Mouse (Mus musculus) right cerebral cortex, postnatal 36 days (tissue): ENCODE data around the gene Hecw1.

ENCODE experiments used
- DNase-seq, 2 experiments: peaks; one replicate each; pipeline ENCODE4 v3.0.0; 2022; ENCODE audit warnings: low spot score in 2 of 2, mixed read lengths in 1 of 2

The Hecw1 gene

GRCm38 (mm10) chr13:14522906-14523269 is at the start of gene Hecw1:
Gene Hecw1, minus strand, starts transcription at chr13:14523228.
- DNase-seq: peak; percentile 65 to 77

GRCm38 (mm10) chr13:14561336-14561735 is 38.3 kb upstream of the Hecw1 start:
- no peak for DNase-seq

- no peak for DNase-seq
Measured at GRCm38 (mm10) chr13:14552628-14553027, 29.6 kb upstream of the Hecw1 start.

DNA sequence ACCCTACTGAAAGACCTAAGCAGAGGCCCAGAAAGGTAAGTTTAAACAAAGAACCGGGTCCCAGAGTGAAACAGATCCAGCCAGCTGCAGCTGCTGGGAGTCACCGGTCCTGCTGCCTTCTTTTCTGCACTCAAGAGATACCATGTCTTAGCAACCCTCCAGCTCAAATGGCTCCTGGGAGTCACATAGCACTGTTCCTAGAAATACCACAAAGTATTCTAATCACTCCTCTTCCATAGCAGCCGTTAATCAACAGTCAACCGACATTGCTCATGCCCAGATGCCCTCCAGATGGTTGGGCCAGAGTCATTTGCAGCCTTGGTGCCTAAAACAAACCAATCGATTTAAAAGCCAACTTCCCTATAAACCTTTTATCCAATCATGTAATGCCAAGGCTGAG is 19.8 kb upstream of the Hecw1 start:
- no peak for DNase-seq

GRCm38 (mm10) chr13:14522128-14522905 is 711 bp downstream of the Hecw1 start:
- DNase-seq: peak; percentile 51 to 53

DNA sequence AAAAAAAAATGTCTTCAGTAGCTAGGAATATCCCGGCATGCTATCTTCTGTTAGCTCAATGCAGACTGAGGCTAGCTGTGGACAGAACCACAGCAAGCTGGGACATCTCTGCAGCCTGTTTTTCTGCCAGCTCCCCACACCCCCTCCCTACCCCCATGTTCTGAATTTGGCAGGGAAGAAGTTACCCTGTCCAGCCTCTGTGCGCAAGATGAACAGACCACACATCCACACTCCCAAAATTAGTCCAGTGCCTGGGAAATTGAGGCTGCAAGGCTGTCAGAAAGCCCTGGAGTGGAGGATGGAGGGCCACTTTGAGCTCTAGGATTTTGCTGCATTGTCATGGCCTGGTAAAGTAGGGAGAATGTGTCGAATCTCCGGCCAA is 1.3 kb downstream of the Hecw1 start:
- peak; percentile 33 to 61 for DNase-seq

DNA sequence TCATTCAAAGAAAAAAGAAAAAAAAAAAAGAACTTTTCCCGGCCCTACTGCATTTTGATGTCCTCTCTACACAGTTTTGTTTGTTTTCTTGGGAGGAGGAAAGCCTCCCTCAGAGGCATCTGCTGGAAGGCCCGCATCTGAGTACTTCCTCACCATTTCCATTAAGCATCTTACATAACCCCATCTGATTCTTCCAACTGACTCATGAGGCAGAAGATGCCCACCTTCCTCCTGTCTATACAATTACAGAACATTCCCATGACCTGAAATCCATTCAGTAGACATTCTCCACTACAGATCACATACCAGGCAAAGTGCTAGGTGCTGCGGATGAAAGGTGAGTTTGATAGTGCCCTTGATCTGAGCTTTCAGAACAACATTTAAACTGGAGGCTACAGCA is 3.4 kb downstream of the Hecw1 start:
- DNase-seq: no peak

DNA sequence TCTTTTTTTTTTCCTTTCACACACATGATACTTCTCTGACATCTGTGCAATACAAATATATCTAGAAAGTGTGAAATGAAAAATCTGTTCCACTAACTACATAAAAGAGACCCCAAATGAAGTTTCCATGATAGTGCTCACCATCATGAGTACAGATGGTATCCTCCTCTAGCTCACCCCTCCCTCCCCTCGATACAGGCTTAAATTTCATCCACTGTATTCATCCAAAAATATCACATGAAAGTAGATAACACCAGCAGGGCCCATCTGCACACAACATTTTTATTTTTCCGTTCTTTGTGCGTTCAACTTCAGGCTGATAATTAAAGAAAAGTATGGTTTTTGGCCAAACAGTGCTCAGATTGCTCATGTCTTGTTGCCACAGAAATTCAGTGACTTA is 5.5 kb downstream of the Hecw1 start:
- no peak for DNase-seq

GRCm38 (mm10) chr13:14515106-14515505 is 7.9 kb downstream of the Hecw1 start:
- DNase-seq: no peak

GRCm38 (mm10) chr13:14513934-14514333 is 9.1 kb downstream of the Hecw1 start:
- no peak for DNase-seq

GRCm38 (mm10) chr13:14506765-14507164 is 16.3 kb downstream of the Hecw1 start:
- no peak for DNase-seq

- no peak for DNase-seq
Measured at GRCm38 (mm10) chr13:14500251-14500650, 22.8 kb downstream of the Hecw1 start.

- peak in 1 of 2 experiments; percentile 57 for DNase-seq
Measured at GRCm38 (mm10) chr13:14498780-14499179, 24.2 kb downstream of the Hecw1 start.

DNA sequence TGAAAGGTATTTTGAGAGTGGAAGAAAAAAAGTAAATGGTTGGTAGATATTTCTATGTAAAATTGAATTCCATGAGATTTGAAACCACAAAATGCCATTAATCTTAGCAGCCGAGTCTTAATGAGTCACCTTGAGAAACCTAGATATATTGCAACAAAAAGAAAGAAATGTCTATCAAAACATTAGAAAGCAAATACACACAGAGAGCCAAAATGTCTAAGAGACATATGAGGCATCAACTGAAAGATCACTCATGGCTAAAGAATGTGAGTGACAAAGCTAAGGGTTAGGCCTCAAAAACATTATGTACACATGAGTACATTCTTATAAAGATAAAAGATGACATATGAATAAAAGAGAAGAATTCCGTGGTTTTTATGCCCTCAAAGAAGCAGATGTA is 26.1 kb downstream of the Hecw1 start:
- no peak for DNase-seq

DNA sequence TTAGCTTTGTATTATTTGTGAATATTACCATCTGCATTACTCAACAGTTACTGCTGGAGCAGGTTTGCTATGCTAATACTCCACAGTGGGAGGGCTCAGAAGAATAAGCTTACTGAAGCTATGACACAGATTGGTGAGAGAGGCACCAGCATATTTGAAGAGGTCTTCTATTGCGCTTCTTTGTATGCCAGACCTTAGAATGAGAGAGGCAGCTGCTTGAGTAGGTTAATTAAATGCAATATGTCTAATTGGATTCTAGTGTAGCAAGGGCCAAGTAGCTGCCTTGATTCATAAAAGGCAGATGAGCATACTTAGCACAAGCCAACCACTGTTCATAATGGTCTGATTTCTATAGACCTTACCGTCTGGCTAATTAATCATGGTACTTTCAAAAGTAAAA is 35.2 kb downstream of the Hecw1 start:
- no peak for DNase-seq

- no peak for DNase-seq
Measured at GRCm38 (mm10) chr13:14471121-14471520, 51.9 kb downstream of the Hecw1 start.

DNA sequence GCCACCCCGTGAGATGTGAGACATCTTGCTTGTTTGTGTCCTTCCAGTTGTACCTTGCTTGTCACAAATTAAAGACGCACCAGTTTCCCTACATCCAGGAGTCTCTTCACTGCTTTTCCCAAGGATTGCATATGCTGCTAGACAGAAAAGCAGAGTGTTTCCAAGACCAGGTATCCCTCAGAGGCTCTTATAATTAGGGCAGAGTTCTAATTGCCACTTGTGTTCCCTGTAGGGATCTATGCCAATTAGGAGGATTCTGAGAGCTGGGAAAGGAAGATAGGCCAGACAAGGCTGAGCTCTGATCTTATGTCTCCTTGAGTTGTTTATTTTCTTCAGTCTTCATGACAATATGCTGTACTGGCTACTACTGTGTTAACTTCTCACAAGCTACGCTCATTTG is 55.5 kb downstream of the Hecw1 start:
- no peak for DNase-seq

- DNase-seq: no peak
Measured at GRCm38 (mm10) chr13:14461036-14461435, 62.0 kb downstream of the Hecw1 start.

GRCm38 (mm10) chr13:14457043-14457442 is 66.0 kb downstream of the Hecw1 start:
- DNase-seq: no peak

DNA sequence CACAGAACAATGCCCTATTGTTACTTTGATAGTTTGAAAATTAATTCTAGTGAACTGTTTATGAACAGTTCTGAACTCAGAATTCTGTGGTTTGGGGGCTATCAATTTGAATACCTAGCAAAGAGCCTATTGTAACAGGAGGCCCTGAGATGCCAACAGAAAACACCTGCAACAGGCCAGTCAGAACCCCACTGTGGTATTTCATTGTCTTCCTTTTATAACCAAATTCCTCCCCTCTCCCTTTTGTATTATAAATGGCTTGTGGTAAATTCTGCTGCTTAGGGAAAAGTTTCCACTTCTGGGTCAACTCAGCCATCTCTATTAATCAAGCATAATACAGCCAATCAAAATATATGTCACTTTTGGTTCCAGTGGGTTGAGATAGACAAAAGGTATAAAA is 83.5 kb downstream of the Hecw1 start:
- no peak for DNase-seq

DNA sequence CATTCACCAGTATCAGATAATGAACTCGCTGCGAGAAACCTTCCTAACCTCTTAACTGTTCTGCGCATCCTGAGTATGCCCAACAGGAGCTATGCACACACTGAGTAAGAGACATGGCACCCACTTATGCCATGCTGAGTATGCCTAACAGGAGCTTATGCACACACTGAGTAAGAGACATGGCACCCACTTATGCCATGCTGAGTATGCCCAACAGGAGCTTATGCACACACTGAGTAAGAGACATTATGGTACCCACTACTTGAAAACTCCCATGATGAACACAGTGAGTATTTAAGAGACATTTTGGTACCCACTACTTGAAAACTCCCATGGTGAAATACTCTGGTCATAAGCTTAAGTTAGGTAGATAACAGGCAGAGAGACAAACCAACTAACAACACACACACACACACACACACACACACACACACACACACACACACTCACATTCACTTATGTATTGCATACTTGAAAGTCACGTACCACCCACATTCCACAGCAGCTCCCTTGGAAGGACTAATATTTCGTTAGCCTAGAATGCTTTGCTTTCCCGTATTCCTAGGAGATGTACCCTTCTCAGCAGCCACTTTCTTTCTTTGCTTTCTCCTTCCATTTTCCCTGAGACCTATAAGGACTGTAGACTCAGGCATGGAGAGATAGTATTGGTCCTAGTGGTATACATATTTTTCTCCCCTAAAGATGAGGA is 94.0 kb downstream of the Hecw1 start:
- DNase-seq: no peak

DNA sequence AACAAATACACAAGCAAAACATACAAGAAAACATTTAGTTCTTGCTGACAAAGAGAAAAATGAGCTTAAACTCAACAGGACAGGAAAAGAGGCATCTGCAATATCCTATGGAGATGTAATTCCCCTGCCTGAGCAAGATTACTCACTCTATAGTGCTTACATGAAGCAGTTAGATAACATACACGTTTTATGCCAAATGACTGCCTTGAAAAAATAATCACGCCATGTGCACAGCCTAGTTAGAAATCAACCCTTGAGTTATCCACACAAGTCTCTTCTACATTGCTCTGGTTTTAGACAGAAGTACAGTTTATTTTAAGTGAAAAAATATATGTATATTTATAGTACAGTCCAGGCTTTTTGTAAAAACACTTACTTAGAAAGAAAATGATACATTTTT is 98.2 kb downstream of the Hecw1 start:
- DNase-seq: peak; percentile 7 to 58

DNA sequence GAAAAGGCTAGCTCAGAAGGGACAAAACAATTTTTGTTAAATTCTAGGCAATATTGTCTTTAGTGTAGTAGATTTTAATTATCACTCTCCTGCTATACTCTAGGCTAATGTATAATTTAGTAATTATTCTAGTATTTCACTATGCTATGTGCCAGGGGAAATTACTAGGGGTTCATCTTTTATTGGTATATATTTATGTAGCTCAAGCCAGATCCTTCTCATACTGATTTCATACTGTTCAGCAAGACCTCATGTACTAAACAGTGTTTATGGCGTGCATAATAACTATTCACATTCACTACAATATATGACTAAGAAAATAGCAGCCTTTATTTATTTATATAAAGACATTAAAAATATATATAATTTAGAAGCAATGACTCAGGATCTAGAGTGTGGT is 109.6 kb downstream of the Hecw1 start:
- DNase-seq: no peak
